Mouse (Mus musculus) retina, adult 2 months (tissue): Measurements from ENCODE around the gene Aaas.

ENCODE experiments used
- DNase-seq: peaks from one replicate; pipeline ENCODE4 v3.0.0-alpha.2; 2012; ENCODE audit warnings: low read depth, low spot score

The Aaas gene

GRCm38 (mm10) chr15:102310074-102310845, 40.3 kb downstream of the Aaas start:
- DNase-seq: no peak

GRCm38 (mm10) chr15:102308717-102309116, 41.9 kb downstream of the Aaas start:
- DNase-seq: no peak

DNA sequence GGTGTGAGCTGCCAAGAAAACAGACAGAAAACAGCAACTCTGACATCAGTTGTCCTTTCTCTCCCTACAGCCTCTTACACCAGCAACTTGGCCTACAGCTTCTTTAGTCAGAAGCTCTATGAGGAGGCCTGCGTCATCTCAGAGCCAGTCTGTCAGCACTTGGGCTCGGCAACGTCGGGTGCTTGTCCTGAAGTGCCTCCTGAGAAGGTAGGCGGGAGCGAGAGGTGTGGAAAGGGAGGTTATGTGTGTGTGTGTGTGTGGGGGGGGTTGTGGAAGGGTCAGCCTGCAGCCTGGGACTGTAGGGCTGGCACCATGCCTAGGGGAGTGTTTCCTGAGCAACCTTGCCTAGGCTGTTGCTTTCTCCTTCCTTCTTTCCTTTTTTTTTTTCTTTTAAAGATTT, 48.0 kb downstream of the Aaas start:
- DNase-seq: no peak

DNA sequence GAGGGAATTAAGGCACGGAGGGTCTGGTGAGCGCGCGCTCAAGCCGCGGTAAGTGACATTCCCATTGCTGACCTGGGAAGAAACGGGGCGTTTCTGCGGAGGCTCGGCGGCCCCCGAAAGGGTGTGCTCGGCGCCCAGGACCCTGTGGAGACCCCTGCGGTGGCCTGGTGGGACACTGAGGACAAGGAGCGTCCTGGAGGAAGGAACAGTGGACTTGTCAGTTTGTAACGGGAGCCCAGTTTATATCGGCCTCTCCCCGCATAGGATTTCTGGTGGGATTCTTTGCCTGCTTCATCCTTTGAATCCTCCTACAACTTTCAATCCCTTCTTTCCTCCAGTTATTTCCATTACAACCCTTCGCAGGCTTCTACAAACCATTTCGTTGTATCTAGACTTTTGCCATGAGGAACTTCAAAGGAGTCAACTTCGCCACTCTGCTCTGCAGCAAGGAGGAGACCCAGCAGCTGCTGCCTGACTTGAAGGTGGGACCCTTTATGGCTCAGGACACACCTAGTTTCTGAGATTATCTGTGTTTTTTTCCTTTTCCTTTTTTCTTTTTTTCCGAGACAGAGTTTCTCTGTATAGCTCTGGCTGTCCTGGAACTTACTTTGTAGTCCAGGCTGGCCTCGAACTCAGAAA, 54.1 kb downstream of the Aaas start:
- DNase-seq: no peak

DNA sequence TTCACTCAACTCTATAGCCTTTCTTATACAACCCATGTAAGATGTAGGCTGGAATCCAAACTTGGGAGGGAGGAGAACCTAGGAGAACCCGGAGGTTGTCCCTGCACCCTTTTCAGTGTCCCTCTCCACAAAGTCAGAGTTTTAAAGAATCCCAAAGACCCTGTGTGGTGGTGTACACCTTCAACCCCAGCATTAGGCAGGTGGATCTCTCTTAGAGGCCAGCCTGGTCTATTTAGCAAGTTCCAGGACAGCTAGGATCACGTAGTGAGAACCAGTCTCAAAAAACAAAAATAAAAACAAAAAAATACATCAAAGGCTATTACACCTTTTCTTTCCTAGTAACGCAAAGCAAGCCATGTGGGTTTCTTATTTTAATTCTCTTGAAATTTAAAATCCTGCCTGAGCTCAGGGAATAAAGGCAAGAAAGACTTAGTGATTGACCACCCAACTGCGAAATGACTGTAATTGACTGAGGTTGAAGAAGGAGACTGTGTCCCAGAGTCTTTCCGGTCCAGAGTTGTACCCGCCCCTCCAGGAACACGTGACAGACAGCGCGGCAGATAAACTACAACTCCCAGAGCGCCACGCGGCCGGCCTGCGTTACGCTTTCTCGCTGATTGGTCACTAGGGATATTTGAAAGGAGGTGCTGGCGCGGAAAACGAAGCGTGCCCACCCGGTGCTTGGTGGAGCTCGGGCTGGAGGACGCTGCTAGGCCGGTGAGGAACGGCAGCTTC, 54.8 kb downstream of the Aaas start, which contains the start of gene Espl1:
Gene Espl1 (plus strand): TSS at position 634 of the 735 bp plus-strand sequence.
- DNase-seq: peak; percentile 71
